Mouse (Mus musculus) megakaryocyte, adult 5-6 weeks (primary cell): ENCODE measurements around the gene Gtpbp6. TPM values are rescaled to one million over a fixed set of nuclear protein-coding genes. Genes with fewer than 3 reads are reported as not detected.
A peak's percentile ranks its signal among the peaks of the same experiment; 100 is the strongest.
"Not testable (repeated sequence)": the region's sequence is repeated elsewhere in the genome, so short reads cannot be mapped to it uniquely, and the experiment has no call there.

Source experiments
- ATAC-seq: 2 replicates; pipeline ENCODE4 v1.8.0; 2016; ENCODE audit warnings: mild to moderate bottlenecking, inconsistent platforms; ENCODE audit not compliant: poor library complexity, severe bottlenecking
- total RNA-seq, 2 experiments: library from RNA; stranded (forward) in 1 of 2; stranded (reverse) in 1 of 2; fragments of 153-499, 151-499 nt in 1 of 2; fragments of 221-1000, 200-1000 nt in 1 of 2; gene quantifications; 2 replicates each; pipeline versions ENCODE4 v1.2.3 to v1.2.4; 2015 to 2017

Gtpbp6 gene
- 7.5 and 14.5 TPM in 2 replicates for total RNA-seq (2015)
- 15.9 and 17.9 TPM in 2 replicates for total RNA-seq (2017)

- peak; percentile 72 for ATAC-seq
Observed at GRCm38 (mm10) chr5:110107581-110108304, at the start of gene Gtpbp6. TSS of gene Gtpbp6 (minus strand) at chr5:110108197.

- peak; percentile 64 for ATAC-seq
Observed at GRCm38 (mm10) chr5:110143007-110143406, 35.0 kb upstream of the Gtpbp6 start.

DNA sequence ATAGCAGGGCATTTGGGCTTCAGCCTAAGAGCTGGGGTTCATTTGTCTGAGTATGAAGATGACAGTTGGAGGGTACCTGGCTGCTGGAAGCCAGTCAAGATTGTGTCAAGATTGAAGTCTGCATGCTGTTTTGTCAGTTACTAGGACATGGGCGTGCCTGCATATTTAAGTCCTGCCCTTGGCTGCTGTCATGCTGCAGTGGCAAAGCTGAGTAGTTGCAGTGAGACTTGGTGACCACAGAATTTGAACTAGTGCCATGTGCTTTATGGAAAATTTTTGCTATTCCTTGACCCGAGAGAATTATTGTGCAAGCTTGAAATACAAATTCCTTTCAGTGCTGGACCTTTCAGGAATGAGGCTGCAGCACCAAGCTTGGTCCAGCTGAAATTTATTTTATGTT lies 34.3 kb upstream of the Gtpbp6 start:
- ATAC-seq, result no peak

- no peak for ATAC-seq
Observed at GRCm38 (mm10) chr5:110140424-110140823, 32.4 kb upstream of the Gtpbp6 start.

- no peak for ATAC-seq
Observed at GRCm38 (mm10) chr5:110139325-110139724, 31.3 kb upstream of the Gtpbp6 start.

DNA sequence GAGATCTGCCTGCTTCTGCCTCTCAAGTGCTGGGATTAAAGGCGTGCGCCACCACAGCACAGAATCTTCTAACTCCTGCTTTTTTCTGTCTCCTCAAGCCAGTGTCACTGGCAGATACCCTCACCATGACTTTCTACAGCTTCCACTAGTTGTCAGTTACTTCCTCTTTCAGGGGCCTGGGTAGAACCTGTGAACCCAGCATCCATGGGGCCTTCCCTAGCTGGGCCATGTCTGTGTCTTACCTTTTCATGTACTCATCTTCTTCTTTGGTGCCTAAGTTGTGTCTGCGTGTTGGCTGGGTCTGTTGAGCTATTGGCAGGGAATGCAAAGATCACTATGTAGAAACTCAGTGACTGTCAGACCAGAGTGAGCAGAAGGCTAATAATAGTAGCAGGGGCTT lies 29.8 kb upstream of the Gtpbp6 start:
- ATAC-seq, result no peak

GRCm38 (mm10) chr5:110136087-110136464 lies 28.1 kb upstream of the Gtpbp6 start:
- no peak for ATAC-seq

DNA sequence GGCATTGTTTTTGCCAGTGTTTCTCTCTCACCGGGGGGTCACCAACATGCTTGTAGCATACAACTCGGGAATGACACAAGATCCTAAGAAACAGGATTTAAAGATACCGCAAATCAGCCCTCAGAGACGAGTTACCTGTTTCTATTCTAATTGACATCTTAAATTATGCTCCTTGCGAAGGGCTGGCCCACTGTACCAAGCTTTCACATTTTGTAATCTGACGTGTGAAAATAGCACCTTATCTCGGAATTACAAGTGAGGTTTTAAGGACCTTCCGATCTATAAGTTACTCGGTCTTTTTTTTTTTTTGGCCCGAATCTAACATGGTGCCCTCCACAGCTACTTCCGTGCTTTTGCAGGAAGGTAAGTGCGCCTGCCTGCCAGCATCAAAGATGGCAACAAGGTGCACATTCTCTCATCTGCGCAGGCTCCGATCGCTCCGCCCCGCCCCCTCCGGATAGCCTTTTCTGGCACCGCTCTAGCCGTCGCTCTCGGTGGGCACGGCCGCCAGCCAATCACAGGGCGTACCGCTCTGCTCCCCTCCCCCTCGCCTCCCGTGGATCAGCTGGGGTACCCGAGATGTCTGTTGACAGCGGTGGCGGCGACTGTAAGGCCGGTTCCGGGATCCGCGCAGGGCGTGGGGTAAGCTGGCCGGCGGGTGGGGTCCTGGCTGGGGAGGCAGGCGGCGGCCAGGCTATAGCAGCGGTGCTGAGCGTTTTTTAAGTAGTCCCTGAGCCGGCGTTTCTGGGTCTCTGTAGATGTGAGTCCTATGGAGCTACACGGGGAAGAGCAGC lies 27.5 kb upstream of the Gtpbp6 start, which contains the start of gene Chfr:
Chfr (plus strand) TSS at position 550 of the 794 bp plus-strand sequence.
- peak; percentile 97 for ATAC-seq

GRCm38 (mm10) chr5:110122380-110122779 lies 14.4 kb upstream of the Gtpbp6 start:
- not testable (repeated sequence) for ATAC-seq

GRCm38 (mm10) chr5:110109991-110110441 lies 2.0 kb upstream of the Gtpbp6 start, which contains the start of gene Zfp605:
TSS of gene Zfp605 (plus strand) at chr5:110110092.
- peak; percentile 43 for ATAC-seq

GRCm38 (mm10) chr5:110108305-110108628 lies 270 bp upstream of the Gtpbp6 start:
- no peak for ATAC-seq

- ATAC-seq, result no peak
Observed at GRCm38 (mm10) chr5:110106901-110107564, 964 bp downstream of the Gtpbp6 start.

DNA sequence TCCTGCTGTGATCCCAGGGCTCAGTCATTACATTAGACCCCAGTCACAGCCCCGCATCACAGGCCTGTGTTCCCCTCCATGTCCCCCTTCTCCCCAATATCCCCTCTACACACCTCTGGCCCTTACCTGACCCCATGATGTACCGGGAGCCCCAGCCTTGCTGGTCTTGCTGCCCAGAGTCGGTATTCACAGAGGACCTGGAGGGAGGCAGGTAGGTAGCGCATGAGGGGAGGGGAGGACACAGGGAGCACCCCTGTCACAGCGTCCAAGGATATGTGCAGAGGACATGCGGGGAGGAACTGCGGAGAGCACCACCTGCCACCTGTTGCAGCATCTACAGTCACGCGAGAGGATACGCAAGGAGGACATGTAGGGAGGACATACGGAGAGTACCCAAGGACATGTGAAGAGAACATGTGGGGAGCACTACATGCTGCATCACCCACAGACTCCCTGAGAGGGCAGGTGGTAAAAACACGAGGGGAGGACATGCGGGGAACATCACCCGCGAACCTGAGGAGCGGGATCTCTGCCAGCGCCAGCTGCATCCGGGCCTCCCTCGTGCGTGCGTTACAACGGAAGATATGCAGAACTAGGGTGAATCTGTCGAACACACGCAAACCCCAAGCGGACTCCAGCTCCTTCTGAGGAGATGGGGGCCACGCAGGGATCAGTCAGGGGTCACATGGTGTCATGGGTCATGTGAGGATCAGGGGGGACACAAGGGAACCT lies 1.7 kb downstream of the Gtpbp6 start:
- no peak for ATAC-seq

GRCm38 (mm10) chr5:110104616-110105380 lies 3.2 kb downstream of the Gtpbp6 start:
- ATAC-seq, result no peak

GRCm38 (mm10) chr5:110103901-110104615 lies 3.9 kb downstream of the Gtpbp6 start:
- ATAC-seq, result no peak

DNA sequence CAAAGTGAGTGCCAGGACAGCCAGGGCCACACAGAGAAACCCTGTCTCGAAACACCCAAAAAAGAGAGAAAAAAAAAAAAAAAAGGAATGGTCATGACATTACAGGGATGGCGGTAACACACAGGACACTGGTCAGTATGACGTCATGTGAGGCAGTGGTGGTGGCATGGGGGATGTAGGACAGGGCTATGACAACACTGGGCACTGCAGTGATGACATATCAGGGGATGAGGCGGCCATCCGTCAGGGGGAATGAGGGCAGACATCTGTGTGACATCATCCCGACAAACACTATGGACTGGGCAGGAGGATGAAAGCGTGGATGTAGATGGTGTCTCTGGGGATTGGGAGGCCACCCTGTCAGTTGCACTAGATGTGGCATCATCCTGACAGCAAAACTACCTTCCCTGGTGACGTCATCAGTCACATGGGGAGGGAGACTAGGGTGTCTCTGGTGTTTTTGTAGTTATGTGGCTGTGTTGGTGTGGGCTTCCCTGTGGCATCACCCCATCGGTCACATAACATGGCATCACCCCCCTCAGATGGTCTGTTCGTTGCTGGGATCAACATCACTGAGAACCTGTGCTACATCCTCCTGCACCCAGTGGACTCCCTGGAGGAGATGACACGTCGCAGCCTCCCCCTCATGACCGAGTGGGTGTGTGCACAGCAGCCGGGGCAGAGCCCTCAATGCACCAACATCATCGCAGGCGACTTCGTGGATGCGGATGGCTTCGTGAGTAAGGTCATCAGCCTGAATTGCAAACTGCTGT lies 5.0 kb downstream of the Gtpbp6 start:
- no peak for ATAC-seq

- ATAC-seq, result no peak
Observed at GRCm38 (mm10) chr5:110102429-110102828, 5.6 kb downstream of the Gtpbp6 start.

GRCm38 (mm10) chr5:110101716-110102347 lies 6.2 kb downstream of the Gtpbp6 start:
- ATAC-seq, result peak; percentile 39
